Mouse (Mus musculus) kidney, embryonic 15.5 days (tissue): ENCODE results near the gene Stom. TPM values are rescaled to one million over a fixed set of nuclear protein-coding genes. Genes with fewer than 3 reads are reported as not detected.

ENCODE experiments used
- ATAC-seq: fragments of 200-750 bp; cut with Nextera tagmentation; replicated peaks from 2 replicates; pipeline ENCODE4 v1.8.0; 2017; ENCODE audit warnings: moderate TSS enrichment; ENCODE audit not compliant: low FRiP score
- H3K27ac ChIP-seq: fragments of 300-500 bp; sonication (generic); 2 replicates; pipeline ENCODE4 v1.5.1; 2015; ENCODE audit warnings: mild to moderate bottlenecking, inconsistent platforms
- H3K27me3 ChIP-seq: fragments of 300-500 bp; sonication (generic); 2 replicates; pipeline ENCODE4 v1.6.1; 2015; ENCODE audit warnings: inconsistent platforms
- H3K36me3 ChIP-seq: fragments of 300-500 bp; sonication (generic); 2 replicates; pipeline ENCODE4 v1.6.1; 2015; ENCODE audit warnings: inconsistent platforms
- H3K4me1 ChIP-seq: fragments of 300-500 bp; sonication (generic); 2 replicates; pipeline ENCODE4 v1.6.1; 2015; ENCODE audit warnings: inconsistent platforms
- H3K4me2 ChIP-seq: fragments of 300-500 bp; sonication (generic); 2 replicates; pipeline ENCODE4 v1.6.1; 2015; ENCODE audit warnings: moderate library complexity, mild to moderate bottlenecking, inconsistent platforms
- H3K4me3 ChIP-seq: fragments of 300-500 bp; sonication (generic); replicated peaks from 2 replicates; pipeline ENCODE4 v1.5.1; 2015; ENCODE audit warnings: mild to moderate bottlenecking, inconsistent platforms
- H3K9ac ChIP-seq: fragments of 300-500 bp; sonication (generic); 2 replicates; pipeline ENCODE4 v1.6.1; 2015; ENCODE audit warnings: mild to moderate bottlenecking, inconsistent platforms
- H3K9me3 ChIP-seq: fragments of 300-500 bp; sonication (generic); replicated peaks from 2 replicates; pipeline ENCODE4 v1.6.1; 2016; ENCODE audit warnings: inconsistent platforms
- WGBS: fragments of 180-500 bp; shearing (Covaris S2); methylation state at CpG from one replicate; pipeline ENCODE4 v1.1.7; 2015; ENCODE audit warnings: mixed read lengths; 5-methylcytosine and 5-hydroxymethylcytosine counted together
- polyA plus RNA-seq: library from polyadenylated mRNA; unstranded; fragments of >200 nt; fragmentation: Nextera tagmentation; extraction: Ambion mirVana; gene quantifications from 2 replicates; pipeline ENCODE4 v1.2.1, GENCODE M21; 2015

The Stom gene
- polyA plus RNA-seq, 1 experiment from 2014 or later: 34.1 TPM

- 89% methylated on average over 4 of the region's 4 CpGs for WGBS
- ATAC-seq: no peak
These were observed 19.2 kb downstream of the Stom start for GRCm38 (mm10) chr2:35317604-35318003.

GRCm38 (mm10) chr2:35314300-35314699, 22.5 kb downstream of the Stom start:
- H3K27me3 ChIP-seq: no peaks in the 10 kb centered on the region
- no peak overlapping the region for H3K27ac ChIP-seq
- no peaks in the 10 kb centered on the region; the same call in 1 of the 2 replicates for H3K9me3 ChIP-seq
- H3K4me3 ChIP-seq: no peak overlapping the region
- no peak for ATAC-seq
- H3K4me1 ChIP-seq: peaks cover 6% of the 10 kb centered on the region; the same call in 1 of the 2 replicates
- WGBS: 53% methylated on average over 3 of the region's 3 CpGs
- H3K9ac ChIP-seq: no peak overlapping the region
- peaks cover 4% of the 10 kb centered on the region; the same call in 1 of the 2 replicates for H3K36me3 ChIP-seq
- no peak overlapping the region for H3K4me2 ChIP-seq

More at GRCm38 (mm10) chr2:35317604-35318003, 19.2 kb downstream of the Stom start:
- Histone ChIP-seq H3K27ac (no peak overlapping the region), H3K9ac (no peak overlapping the region), H3K4me1 (peaks cover 6% of the 10 kb centered on the region; the same call in 1 of the 2 replicates), H3K36me3 (peaks cover 14% of the 10 kb centered on the region), H3K27me3 (no peaks in the 10 kb centered on the region), H3K9me3 (no peaks in the 10 kb centered on the region), H3K4me2 (no peak overlapping the region), H3K4me3 (no peak overlapping the region)

DNA sequence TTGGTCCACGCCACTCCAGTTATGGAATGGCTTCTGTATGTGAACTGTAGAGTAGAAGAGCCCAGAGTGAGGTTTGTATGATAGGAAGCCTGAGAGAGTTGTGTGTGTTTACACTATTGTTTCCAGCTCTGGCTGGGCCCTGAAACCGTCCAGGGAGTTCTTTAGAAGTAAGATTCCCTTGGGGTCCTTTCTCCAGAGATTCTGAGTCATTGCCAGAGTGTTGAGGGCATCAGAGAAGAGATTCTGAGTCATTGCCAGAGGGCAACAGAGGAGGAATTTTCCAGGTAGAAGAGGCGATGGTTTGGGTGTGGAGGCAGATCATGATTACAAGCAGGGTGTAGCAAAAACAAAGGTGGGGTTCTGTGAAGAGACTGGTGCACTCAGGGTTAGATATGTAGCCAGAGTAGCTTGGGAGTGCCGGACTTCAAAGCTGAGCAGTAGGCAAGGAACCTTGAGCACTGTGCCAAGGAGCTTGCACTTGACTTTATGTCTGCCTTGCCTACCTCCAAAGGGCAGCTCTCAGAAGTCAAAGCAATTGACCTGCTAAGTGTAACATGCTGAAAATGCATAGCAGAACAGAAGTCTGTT, 26.8 kb downstream of the Stom start:
- Histone ChIP-seq H3K27ac (no peak overlapping the region), H3K9ac (no peak overlapping the region), H3K9me3 (no peaks in the 10 kb centered on the region; the same call in 1 of the 2 replicates), H3K4me3 (no peak overlapping the region), H3K27me3 (no peaks in the 10 kb centered on the region), H3K36me3 (no peaks in the 10 kb centered on the region), H3K4me2 (no peak overlapping the region), H3K4me1 (peaks cover 6% of the 10 kb centered on the region; the same call in 1 of the 2 replicates)
- ATAC-seq: no peak
- whole genome bisulfite sequencing: 88% methylated on average over 4 of the region's 4 CpGs

DNA sequence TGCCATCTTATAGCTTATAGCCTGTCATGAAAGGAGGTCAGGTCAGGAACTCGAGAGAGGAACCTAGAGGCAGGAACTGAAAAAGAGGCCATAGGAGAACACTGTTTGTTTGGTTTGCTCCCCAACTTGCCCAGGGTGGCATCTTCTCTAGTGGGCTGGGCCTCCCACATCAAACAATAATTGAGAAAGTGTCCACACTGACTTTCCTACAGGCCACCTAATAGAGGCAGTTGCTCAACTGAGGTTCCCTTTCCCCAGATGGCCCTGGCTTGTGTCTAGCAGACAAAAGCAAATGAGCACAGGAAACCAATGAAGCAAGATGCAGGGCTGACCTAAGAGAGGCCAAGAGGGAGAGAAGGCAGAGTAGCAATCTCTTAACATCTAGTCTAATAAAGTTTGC, 28.6 kb downstream of the Stom start:
- H3K4me3 ChIP-seq: no peak overlapping the region
- H3K4me2 ChIP-seq: no peak overlapping the region
- H3K27me3 ChIP-seq: no peaks in the 10 kb centered on the region
- H3K9me3 ChIP-seq: no peaks in the 10 kb centered on the region; the same call in 1 of the 2 replicates
- H3K9ac ChIP-seq: no peak overlapping the region
- H3K27ac ChIP-seq: no peak overlapping the region
- 31% methylated on average over 1 of the region's 1 CpGs for WGBS
- H3K36me3 ChIP-seq: no peaks in the 10 kb centered on the region
- H3K4me1 ChIP-seq: no peaks in the 10 kb centered on the region
- no peak for ATAC-seq

GRCm38 (mm10) chr2:35302049-35302885, 34.5 kb downstream of the Stom start:
- Histone ChIP-seq H3K9me3 (no peaks in the 10 kb centered on the region), H3K9ac (no peak overlapping the region), H3K27ac (peak overlapping the region; percentile 64), H3K27me3 (no peaks in the 10 kb centered on the region), H3K4me1 (peaks cover 13% of the 10 kb centered on the region), H3K36me3 (no peaks in the 10 kb centered on the region), H3K4me2 (no peak overlapping the region), H3K4me3 (no peak overlapping the region)
- ATAC-seq: peak; percentile 34; the same call in 1 of the 2 replicates
- WGBS: 66% methylated on average over 13 of the region's 13 CpGs

DNA sequence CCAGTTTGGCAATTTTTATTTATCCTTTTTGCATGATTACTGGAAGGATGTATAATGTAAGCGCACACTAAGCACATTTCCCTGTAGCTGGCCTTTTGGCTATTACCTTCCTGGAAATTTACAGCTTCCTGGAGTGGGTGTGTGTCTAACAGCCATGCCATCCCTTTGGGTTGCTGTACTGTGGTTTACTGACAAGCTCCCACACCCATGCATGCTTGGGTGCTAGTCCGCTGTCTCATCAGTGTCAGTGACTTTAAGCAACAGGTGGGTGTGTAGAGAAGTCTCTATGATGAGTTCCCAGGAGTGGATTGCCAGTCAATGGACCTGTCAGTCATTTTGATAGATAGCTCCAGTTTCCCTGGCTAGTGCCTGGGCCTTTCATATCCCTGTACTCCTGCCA, 37.3 kb downstream of the Stom start:
- H3K27me3 ChIP-seq: no peaks in the 10 kb centered on the region; the same call in 1 of the 2 replicates
- H3K4me2 ChIP-seq: no peak overlapping the region
- no peak overlapping the region for H3K9ac ChIP-seq
- no peak for ATAC-seq
- no peak overlapping the region for H3K27ac ChIP-seq
- H3K36me3 ChIP-seq: peaks cover 4% of the 10 kb centered on the region; the same call in 1 of the 2 replicates
- H3K4me1 ChIP-seq: peaks cover 13% of the 10 kb centered on the region
- 84% methylated on average over 2 of the region's 2 CpGs for WGBS
- no peak overlapping the region for H3K4me3 ChIP-seq
- no peaks in the 10 kb centered on the region for H3K9me3 ChIP-seq

DNA sequence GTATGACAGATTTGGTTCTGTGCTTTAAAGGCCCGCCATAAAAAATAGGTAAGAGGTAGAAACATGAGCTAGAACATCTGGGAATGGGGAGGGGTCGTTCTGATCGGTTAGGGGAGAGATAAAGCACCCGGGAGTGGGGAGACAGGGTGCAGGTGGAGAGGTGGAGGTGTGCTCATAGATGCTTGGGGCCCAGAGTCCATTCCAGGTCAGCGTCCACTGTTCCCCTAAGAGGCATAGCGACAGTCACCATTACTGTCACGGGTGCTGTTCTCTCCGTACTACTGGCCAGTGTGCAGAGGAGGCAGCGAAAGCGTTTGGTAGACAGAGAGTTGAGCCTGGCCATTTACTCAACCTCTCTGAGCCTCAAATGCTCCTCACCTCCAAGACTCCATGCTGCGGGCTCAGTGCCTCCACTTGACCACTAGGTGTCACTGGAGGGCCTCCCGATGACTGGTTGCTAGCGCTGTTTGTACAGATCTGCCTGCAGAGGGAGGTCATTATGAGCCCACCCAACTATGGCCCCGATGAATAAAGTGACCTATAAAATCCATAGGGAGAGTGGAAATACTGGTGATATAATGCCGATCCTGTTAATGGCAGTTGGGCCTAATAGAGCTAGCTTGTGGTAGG, 39.0 kb downstream of the Stom start:
- ATAC-seq: peak; percentile 50; the same call in 1 of the 2 replicates
- no peak overlapping the region for H3K27ac ChIP-seq
- no peaks in the 10 kb centered on the region for H3K9me3 ChIP-seq
- no peaks in the 10 kb centered on the region; the same call in 1 of the 2 replicates for H3K27me3 ChIP-seq
- peaks cover 11% of the 10 kb centered on the region; the same call in 1 of the 2 replicates for H3K36me3 ChIP-seq
- H3K9ac ChIP-seq: no peak overlapping the region
- WGBS: 29% methylated on average over 15 of the region's 15 CpGs
- H3K4me2 ChIP-seq: no peak overlapping the region
- H3K4me3 ChIP-seq: no peak overlapping the region
- H3K4me1 ChIP-seq: peaks cover 13% of the 10 kb centered on the region

GRCm38 (mm10) chr2:35293291-35293690, 43.5 kb downstream of the Stom start:
- H3K4me2 ChIP-seq: no peak overlapping the region
- no peaks in the 10 kb centered on the region for H3K4me1 ChIP-seq
- H3K9ac ChIP-seq: no peak overlapping the region
- ATAC-seq: no peak
- no peak overlapping the region for H3K27ac ChIP-seq
- no peak overlapping the region for H3K4me3 ChIP-seq
- WGBS: 89% methylated on average over 8 of the region's 8 CpGs
- no peaks in the 10 kb centered on the region; the same call in 1 of the 2 replicates for H3K27me3 ChIP-seq
- H3K36me3 ChIP-seq: peaks cover 17% of the 10 kb centered on the region; the same call in 1 of the 2 replicates
- H3K9me3 ChIP-seq: no peaks in the 10 kb centered on the region

DNA sequence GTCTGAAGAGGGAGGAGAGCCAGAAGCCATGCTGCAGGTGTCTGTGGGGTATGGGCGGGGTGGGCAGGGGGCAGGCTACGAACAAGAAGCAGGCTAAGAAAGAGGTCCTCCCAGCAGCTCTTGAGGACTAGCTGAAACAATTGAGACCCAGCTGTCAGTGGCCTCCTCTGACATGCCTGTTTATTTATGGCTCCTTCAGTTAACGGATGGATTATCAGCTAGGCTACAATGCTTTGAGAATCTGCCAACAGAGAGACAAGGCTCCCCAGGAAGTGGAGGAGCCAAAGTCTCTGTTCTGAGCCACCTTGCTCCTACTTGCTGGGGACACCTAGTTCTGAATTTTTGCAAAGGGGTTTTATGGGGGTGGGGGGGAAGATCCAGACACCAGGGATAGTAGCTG, 44.1 kb downstream of the Stom start:
- Histone ChIP-seq H3K27me3 (no peaks in the 10 kb centered on the region; the same call in 1 of the 2 replicates), H3K9me3 (no peaks in the 10 kb centered on the region), H3K27ac (no peak overlapping the region), H3K36me3 (peaks cover 17% of the 10 kb centered on the region; the same call in 1 of the 2 replicates), H3K4me3 (no peak overlapping the region), H3K9ac (no peak overlapping the region), H3K4me2 (no peak overlapping the region), H3K4me1 (no peaks in the 10 kb centered on the region)
- 86% methylated on average over 3 of the region's 3 CpGs for WGBS
- no peak for ATAC-seq

GRCm38 (mm10) chr2:35291856-35292255, 44.9 kb downstream of the Stom start:
- Histone ChIP-seq H3K4me1 (no peaks in the 10 kb centered on the region), H3K9ac (no peak overlapping the region), H3K9me3 (no peaks in the 10 kb centered on the region), H3K27ac (no peak overlapping the region), H3K36me3 (peaks cover 17% of the 10 kb centered on the region; the same call in 1 of the 2 replicates), H3K4me2 (no peak overlapping the region), H3K4me3 (no peak overlapping the region), H3K27me3 (no peaks in the 10 kb centered on the region; the same call in 1 of the 2 replicates)
- ATAC-seq: no peak
- WGBS: 17% methylated on average over 3 of the region's 3 CpGs

DNA sequence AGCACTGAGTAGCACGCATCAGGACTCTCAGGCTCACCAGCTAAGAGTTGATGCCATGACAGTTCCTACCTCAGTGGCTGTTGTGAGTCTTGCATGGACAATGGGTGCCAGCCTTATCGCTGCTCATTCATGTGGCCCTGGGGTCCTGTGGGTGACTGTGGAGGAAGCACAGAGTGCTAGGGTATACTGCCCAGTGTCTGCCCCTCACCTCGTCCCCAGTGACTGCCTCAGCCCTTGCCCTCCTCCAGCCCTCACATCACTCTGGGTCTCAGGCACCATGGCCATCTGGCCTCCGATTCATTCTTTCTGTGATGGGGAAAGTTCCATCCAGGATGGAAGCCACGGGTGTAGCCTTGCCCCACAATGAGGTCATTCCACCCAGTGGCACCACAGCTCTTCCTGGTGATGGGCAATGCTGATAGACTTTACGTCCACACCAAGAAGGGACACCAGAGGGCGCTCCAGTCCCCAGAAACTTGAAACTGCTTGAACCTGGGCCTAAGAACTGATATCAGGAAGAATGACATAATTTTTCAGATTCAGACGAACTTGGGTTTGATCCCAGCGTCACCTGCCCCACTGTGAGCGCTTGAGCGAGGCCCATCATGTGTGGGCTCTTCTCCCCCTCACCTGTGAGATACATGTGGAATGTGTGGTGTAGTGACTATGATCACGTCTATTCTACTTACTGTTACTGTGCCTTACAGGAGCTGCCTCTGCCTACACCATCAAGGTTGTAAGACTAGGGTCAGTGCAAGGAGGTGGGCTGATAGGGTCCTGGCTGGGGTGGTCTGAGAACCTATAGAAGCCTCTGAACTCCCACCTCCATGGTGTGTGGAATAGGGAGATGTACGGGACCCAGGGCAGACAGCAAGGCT, 47.8 kb downstream of the Stom start:
- 0 out of 2 replicates have a peak, but pooled peaks have one; percentile 23 for ATAC-seq
- Histone ChIP-seq H3K9me3 (no peaks in the 10 kb centered on the region), H3K4me3 (no peak overlapping the region), H3K27me3 (no peaks in the 10 kb centered on the region), H3K36me3 (peaks cover 13% of the 10 kb centered on the region; the same call in 1 of the 2 replicates), H3K9ac (no peak overlapping the region), H3K4me2 (no peak overlapping the region), H3K27ac (no peak overlapping the region), H3K4me1 (no peaks in the 10 kb centered on the region)
- 42% methylated on average over 13 of the region's 13 CpGs for WGBS
